Mouse (Mus musculus) layer of hippocampus, postnatal 10 days (tissue): ENCODE results near the gene Thumpd3. TPM values are rescaled to one million over a fixed set of nuclear protein-coding genes. Genes with fewer than 3 reads are reported as not detected.
A peak's percentile ranks its signal among the peaks of the same experiment; 100 is the strongest.

Source experiments
- DNase-seq, 2 experiments: peaks; one replicate each; pipeline ENCODE4 v3.0.0; 2021; ENCODE audit warnings: low spot score in 2 of 2
- total RNA-seq, 2 experiments: library from RNA; stranded (reverse); gene quantifications; 2 replicates each; pipeline ENCODE4 v1.2.3; 2021

Gene Thumpd3
- total RNA-seq, 2 experiments from 2014 or later = 38.5 to 41.6 TPM

- no peak for DNase-seq
These were observed 31.6 kb downstream of the Thumpd3 start for GRCm38 (mm10) chr6:113077569-113078030.

- DNase-seq = peak; percentile 45 to 47
These were observed 32.2 kb downstream of the Thumpd3 start for GRCm38 (mm10) chr6:113078031-113078721.

- peak; percentile 28 to 43 for DNase-seq
These were observed 33.5 kb downstream of the Thumpd3 start for GRCm38 (mm10) chr6:113079492-113079891.

GRCm38 (mm10) chr6:113082229-113082628, 36.2 kb downstream of the Thumpd3 start:
- peak in 1 of 2 experiments; percentile 46 for DNase-seq

GRCm38 (mm10) chr6:113084590-113084989, 38.6 kb downstream of the Thumpd3 start:
- DNase-seq = no peak

- no peak for DNase-seq
These were observed 47.2 kb downstream of the Thumpd3 start for GRCm38 (mm10) chr6:113093206-113093605.

- DNase-seq = no peak
These were observed 49.5 kb downstream of the Thumpd3 start for GRCm38 (mm10) chr6:113095547-113095946.

GRCm38 (mm10) chr6:113097662-113098061, 51.6 kb downstream of the Thumpd3 start:
- no peak for DNase-seq

GRCm38 (mm10) chr6:113099640-113100289, 53.7 kb downstream of the Thumpd3 start:
- peak; percentile 85 to 87 for DNase-seq

GRCm38 (mm10) chr6:113102541-113102940, 56.5 kb downstream of the Thumpd3 start:
- DNase-seq = no peak

GRCm38 (mm10) chr6:113103765-113104164, 57.7 kb downstream of the Thumpd3 start:
- DNase-seq = peak; percentile 32 to 35

GRCm38 (mm10) chr6:113109378-113109777, 63.4 kb downstream of the Thumpd3 start:
- DNase-seq = no peak

GRCm38 (mm10) chr6:113109956-113110355, 63.9 kb downstream of the Thumpd3 start:
- DNase-seq = no peak

Other genes starting within 250 kb of the Thumpd3 start
- 100 to 1,000 TPM; 256 to 268 TPM for gene Srgap3, start 99.0 kb upstream of the Thumpd3 start, total RNA-seq
- 100 to 1,000 TPM; 130 TPM for gene Setd5, start 31.1 kb downstream of the Thumpd3 start, total RNA-seq
- 10 to 100 TPM; 93.2 to 95.1 TPM for gene Lhfpl4, start 149.2 kb downstream of the Thumpd3 start, total RNA-seq
- gene Mtmr14, start 191.6 kb downstream of the Thumpd3 start, total RNA-seq = 10 to 100 TPM; 18.1 to 20.6 TPM
- 1 to 10 TPM; 7.1 to 8.1 TPM for gene Cpne9, start 236.1 kb downstream of the Thumpd3 start, total RNA-seq